Mouse (Mus musculus) midbrain, embryonic 13.5 days (tissue): Measurements from ENCODE around the gene Atrip. TPM values are rescaled to one million over a fixed set of nuclear protein-coding genes. Genes with fewer than 3 reads are reported as not detected.
A peak's percentile ranks its signal among the peaks of the same experiment; 100 is the strongest.

Source experiments
- ATAC-seq: fragments of 200-750 bp; cut with Nextera tagmentation; 2 replicates; pipeline ENCODE4 v1.8.0; 2017; ENCODE audit warnings: mild to moderate bottlenecking, moderate TSS enrichment, moderate library complexity
- H3K27ac ChIP-seq: fragments of 300-500 bp; sonication (generic); 2 replicates; pipeline ENCODE4 v1.5.1; 2015; ENCODE audit warnings: inconsistent platforms, mild to moderate bottlenecking, moderate library complexity
- H3K27me3 ChIP-seq: fragments of 300-500 bp; sonication (generic); 2 replicates; pipeline ENCODE4 v1.6.1; 2015; ENCODE audit warnings: mild to moderate bottlenecking, inconsistent platforms
- H3K36me3 ChIP-seq: fragments of 300-500 bp; sonication (generic); 2 replicates; pipeline ENCODE4 v1.6.1; 2015; ENCODE audit warnings: mild to moderate bottlenecking, inconsistent platforms
- H3K4me1 ChIP-seq: fragments of 300-500 bp; sonication (generic); replicated peaks from 2 replicates; pipeline ENCODE4 v1.6.1; 2015; ENCODE audit warnings: inconsistent platforms
- H3K4me2 ChIP-seq: fragments of 300-500 bp; sonication (generic); replicated peaks from 2 replicates; pipeline ENCODE4 v1.6.1; 2015; ENCODE audit warnings: moderate library complexity, mild to moderate bottlenecking, inconsistent platforms
- H3K4me3 ChIP-seq: fragments of 300-500 bp; sonication (generic); replicated peaks from 2 replicates; pipeline ENCODE4 v1.5.1; 2015; ENCODE audit warnings: mild to moderate bottlenecking, inconsistent platforms
- H3K9ac ChIP-seq: fragments of 300-500 bp; sonication (generic); replicated peaks from 2 replicates; pipeline ENCODE4 v1.6.1; 2015; ENCODE audit warnings: mild to moderate bottlenecking, inconsistent platforms
- H3K9me3 ChIP-seq: fragments of 300-500 bp; sonication (generic); 2 replicates; pipeline ENCODE4 v1.6.1; 2016; ENCODE audit warnings: mild to moderate bottlenecking, inconsistent platforms
- WGBS: fragments of 180-500 bp; shearing (Covaris S2); methylation state at CpG from one replicate; pipeline ENCODE4 v1.1.7; 2015; 5-methylcytosine and 5-hydroxymethylcytosine counted together
- polyA plus RNA-seq: library from polyadenylated mRNA; unstranded; fragments of >200 nt; fragmentation: Nextera tagmentation; extraction: Ambion mirVana; gene quantifications from 2 replicates; pipeline ENCODE4 v1.2.1, GENCODE M21; 2015

The Atrip gene
- polyA plus RNA-seq = 31.0 and 31.7 TPM in 2 replicates

DNA sequence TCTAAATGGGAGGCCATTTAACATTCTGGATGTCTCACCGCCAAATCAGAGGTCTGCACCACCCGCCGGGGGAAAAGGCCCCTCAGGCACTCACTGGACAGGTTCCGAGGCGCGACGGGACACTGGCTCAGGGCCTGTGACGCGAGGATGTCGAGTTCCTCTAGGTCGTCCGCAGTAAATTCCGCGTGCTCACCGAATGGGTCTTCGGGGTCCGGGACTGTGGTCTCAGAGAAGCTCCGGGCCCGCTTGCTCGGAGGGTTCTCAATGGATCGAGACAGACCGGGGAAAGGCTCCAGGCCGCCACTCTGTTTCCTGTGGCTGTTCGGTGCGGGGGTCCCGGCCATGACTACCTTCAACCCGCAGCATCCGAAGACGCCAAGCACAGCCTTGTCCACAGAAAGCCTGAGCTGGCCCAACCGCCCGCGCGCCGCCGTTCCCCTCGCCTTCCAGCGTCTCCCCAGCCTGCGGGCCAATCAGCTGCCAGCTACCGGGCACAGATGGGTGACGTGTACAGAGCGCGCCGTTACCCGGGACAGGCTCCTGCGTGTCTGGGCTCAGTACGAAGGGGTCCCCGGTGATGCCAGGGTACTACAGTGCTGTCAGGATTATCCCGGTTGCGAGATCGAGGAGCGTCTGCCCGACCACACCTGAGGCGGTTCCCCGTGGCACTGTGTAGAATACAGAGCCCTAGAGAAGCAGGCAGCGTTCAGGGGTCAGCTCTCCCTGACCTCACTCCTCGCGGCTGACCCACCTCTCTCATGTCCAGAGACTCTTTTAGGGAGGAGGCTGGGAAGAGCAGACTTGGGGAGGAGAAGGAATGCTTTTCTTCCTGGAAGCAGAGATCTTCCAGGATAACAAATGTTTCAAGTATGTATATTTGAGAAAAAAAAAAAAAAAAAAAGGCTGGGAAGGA, at the start of gene Atrip:
Atrip (minus strand) TSS at position 464 of the 913 bp plus-strand sequence.
- Histone ChIP-seq H3K36me3 (peaks cover 33% of the 10 kb centered on the region), H3K4me1 (peaks cover 25% of the 10 kb centered on the region), H3K27ac (peak within 1 kb of the TSS; percentile 75), H3K9me3 (no peaks in the 10 kb centered on the region), H3K9ac (peak within 1 kb of the TSS; percentile 92), H3K4me2 (peak within 1 kb of the TSS; percentile 74), H3K4me3 (peak within 1 kb of the TSS; percentile 92), H3K27me3 (no peaks in the 10 kb centered on the region)
- peak; percentile 100 for ATAC-seq
- 0% methylated on average over 57 of the region's 57 CpGs for WGBS

GRCm38 (mm10) chr9:109123266-109123665, 49.3 kb upstream of the Atrip start:
- 68% methylated on average over 6 of the region's 6 CpGs for WGBS
- no peak for ATAC-seq

GRCm38 (mm10) chr9:109122553-109123085, 48.7 kb upstream of the Atrip start:
- ATAC-seq = peak; percentile 31
- 43% methylated on average over 2 of the region's 2 CpGs for WGBS
- Histone ChIP-seq H3K36me3 (peaks cover 24% of the 10 kb centered on the region), H3K27ac (no peak overlapping the region), H3K4me2 (no peak overlapping the region), H3K9me3 (no peaks in the 10 kb centered on the region), H3K4me3 (no peak overlapping the region), H3K27me3 (no peaks in the 10 kb centered on the region), H3K4me1 (no peaks in the 10 kb centered on the region), H3K9ac (no peak overlapping the region)

More at GRCm38 (mm10) chr9:109123266-109123665, 49.3 kb upstream of the Atrip start:
- no peak overlapping the region for H3K9ac ChIP-seq
- H3K27me3 ChIP-seq = no peaks in the 10 kb centered on the region
- no peak overlapping the region for H3K4me3 ChIP-seq
- no peak overlapping the region for H3K27ac ChIP-seq
- no peak overlapping the region for H3K4me2 ChIP-seq
- H3K4me1 ChIP-seq = no peaks in the 10 kb centered on the region
- no peaks in the 10 kb centered on the region for H3K9me3 ChIP-seq
- peaks cover 18% of the 10 kb centered on the region for H3K36me3 ChIP-seq

DNA sequence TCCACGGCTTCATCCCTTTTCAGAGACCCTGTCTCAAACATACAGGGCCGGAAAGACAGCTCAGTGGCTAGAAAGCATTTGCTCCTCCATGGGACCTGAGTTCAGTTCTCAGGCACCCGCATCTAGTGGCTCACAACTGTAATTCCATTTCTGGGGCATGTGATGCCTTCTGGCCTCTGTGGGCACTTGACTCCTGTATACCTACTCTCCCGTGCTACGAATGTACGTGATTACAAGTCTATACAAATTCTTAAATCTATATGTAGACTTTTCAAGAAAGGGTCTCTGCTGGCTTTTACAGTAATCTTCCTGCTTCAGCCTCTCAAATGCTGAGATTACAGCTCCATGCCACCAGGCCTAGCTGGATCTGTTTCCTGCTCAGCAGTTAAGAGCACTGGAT, 47.0 kb upstream of the Atrip start:
- no peak overlapping the region for H3K9ac ChIP-seq
- no peaks in the 10 kb centered on the region for H3K9me3 ChIP-seq
- no peaks in the 10 kb centered on the region for H3K4me1 ChIP-seq
- H3K4me3 ChIP-seq = no peak overlapping the region
- 88% methylated on average over 6 of the region's 6 CpGs for whole genome bisulfite sequencing
- H3K27ac ChIP-seq = no peak overlapping the region
- ATAC-seq = no peak
- H3K4me2 ChIP-seq = no peak overlapping the region
- peaks cover 41% of the 10 kb centered on the region for H3K36me3 ChIP-seq
- no peaks in the 10 kb centered on the region for H3K27me3 ChIP-seq

DNA sequence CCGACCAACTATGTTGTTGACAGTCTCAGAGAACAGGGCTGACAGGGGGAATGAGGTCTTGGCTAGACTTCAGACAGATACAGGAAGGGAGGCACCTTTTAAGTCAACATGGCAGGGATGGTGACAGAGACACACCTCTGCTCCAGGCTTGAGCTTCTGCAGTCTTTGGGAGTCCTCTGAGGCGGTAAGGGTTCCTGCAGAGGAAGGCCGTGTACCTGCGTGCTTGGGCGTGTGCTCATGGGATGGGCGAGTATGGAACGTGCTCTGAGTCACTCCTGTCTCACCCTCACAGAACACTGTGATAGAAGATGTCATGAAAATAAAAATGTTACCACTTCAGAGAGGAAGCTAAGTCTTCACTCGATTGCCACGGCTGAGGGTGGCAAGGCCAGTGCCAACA, 45.6 kb upstream of the Atrip start:
- H3K9me3 ChIP-seq = no peaks in the 10 kb centered on the region
- H3K4me2 ChIP-seq = no peak overlapping the region
- H3K4me3 ChIP-seq = no peak overlapping the region
- H3K4me1 ChIP-seq = no peaks in the 10 kb centered on the region
- H3K36me3 ChIP-seq = peaks cover 55% of the 10 kb centered on the region
- WGBS = 91% methylated on average over 9 of the region's 9 CpGs
- H3K27me3 ChIP-seq = no peaks in the 10 kb centered on the region
- H3K27ac ChIP-seq = no peak overlapping the region
- no peak for ATAC-seq
- no peak overlapping the region for H3K9ac ChIP-seq

- H3K36me3 ChIP-seq = peaks cover 69% of the 10 kb centered on the region
- no peak for ATAC-seq
- no peaks in the 10 kb centered on the region for H3K27me3 ChIP-seq
- no peaks in the 10 kb centered on the region for H3K4me1 ChIP-seq
- no peaks in the 10 kb centered on the region for H3K9me3 ChIP-seq
- no peak overlapping the region for H3K27ac ChIP-seq
- no peak overlapping the region for H3K4me3 ChIP-seq
- H3K9ac ChIP-seq = no peak overlapping the region
- no peak overlapping the region for H3K4me2 ChIP-seq
- WGBS = 93% methylated on average over 4 of the region's 4 CpGs
These were observed 44.2 kb upstream of the Atrip start for GRCm38 (mm10) chr9:109118106-109118505.

DNA sequence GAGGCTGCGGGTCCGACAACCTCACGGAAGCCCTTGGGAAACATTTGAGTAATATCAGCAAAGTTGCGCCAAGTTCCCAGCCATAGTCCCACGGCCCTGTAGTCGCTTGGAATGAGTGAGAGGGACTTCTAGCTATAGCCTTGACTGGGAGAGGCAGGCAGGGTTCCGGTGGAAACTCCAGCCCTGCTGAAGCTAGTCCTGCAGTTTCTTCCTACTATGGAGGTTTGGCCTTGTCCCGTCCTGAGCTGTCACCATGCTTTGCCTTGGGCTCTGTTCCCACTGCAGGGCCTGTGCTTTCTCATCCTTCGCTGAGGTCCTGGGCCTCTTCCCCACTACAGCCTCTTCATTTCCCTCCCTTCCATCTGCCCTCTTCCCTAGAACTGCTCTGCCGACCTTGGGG, 42.3 kb upstream of the Atrip start:
- ATAC-seq = no peak
- Histone ChIP-seq H3K4me1 (no peaks in the 10 kb centered on the region), H3K27ac (no peak overlapping the region), H3K9me3 (no peaks in the 10 kb centered on the region), H3K27me3 (no peaks in the 10 kb centered on the region), H3K4me2 (no peak overlapping the region), H3K4me3 (no peak overlapping the region), H3K36me3 (peaks cover 88% of the 10 kb centered on the region), H3K9ac (no peak overlapping the region)
- 94% methylated on average over 10 of the region's 10 CpGs for WGBS

DNA sequence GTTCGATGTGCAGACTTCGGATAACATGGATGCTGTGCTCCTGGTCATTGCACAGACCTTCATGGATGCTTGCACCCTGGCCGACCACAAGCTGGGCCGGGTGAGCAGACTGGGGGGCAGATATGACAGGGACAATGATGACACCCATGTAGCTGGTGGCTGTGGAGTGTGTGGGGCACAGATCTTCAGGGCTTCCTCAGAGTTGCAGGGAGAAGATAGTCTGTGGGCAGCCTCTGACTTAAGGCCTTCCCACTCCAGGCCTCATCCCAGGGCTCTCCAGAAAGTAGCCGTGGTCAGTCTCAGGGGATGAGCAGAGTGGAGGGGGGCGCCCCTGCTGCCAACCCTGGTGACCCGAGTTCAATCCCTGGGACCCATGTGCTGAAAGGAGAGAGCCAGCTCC, 40.9 kb upstream of the Atrip start:
- ATAC-seq = no peak
- peaks cover 100% of the 10 kb centered on the region for H3K36me3 ChIP-seq
- no peaks in the 10 kb centered on the region for H3K9me3 ChIP-seq
- no peak overlapping the region for H3K27ac ChIP-seq
- H3K9ac ChIP-seq = no peak overlapping the region
- H3K4me1 ChIP-seq = no peaks in the 10 kb centered on the region
- H3K4me2 ChIP-seq = no peak overlapping the region
- H3K27me3 ChIP-seq = no peaks in the 10 kb centered on the region
- 89% methylated on average over 7 of the region's 7 CpGs for WGBS
- no peak overlapping the region for H3K4me3 ChIP-seq

- 96% methylated on average over 11 of the region's 11 CpGs for WGBS
- ATAC-seq = no peak
- H3K9me3 ChIP-seq = no peaks in the 10 kb centered on the region
These were observed 40.4 kb upstream of the Atrip start for GRCm38 (mm10) chr9:109114276-109114675.

DNA sequence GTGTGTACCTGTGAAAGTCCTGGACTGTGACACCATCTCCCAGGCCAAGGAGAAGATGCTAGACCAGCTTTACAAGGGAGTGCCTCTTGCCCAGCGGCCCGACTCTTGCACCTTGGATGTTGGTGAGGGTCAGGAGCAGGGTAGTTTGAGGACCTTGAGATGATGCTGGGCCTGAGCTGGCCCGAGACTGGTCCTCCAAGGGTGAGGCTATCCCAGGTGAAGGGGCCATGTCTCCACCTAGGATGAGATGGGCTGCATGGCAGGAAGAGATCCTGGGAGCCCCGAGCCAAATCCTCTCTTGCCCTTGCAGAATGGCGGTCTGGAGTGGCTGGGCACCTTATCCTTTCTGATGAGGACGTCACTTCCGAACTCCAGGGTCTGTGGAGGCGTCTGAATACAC, 39.4 kb upstream of the Atrip start:
- 93% methylated on average over 8 of the region's 8 CpGs for WGBS
- Histone ChIP-seq H3K27me3 (no peaks in the 10 kb centered on the region), H3K4me3 (no peak overlapping the region), H3K27ac (no peak overlapping the region), H3K9ac (no peak overlapping the region), H3K4me1 (no peaks in the 10 kb centered on the region), H3K4me2 (no peak overlapping the region), H3K36me3 (peaks cover 100% of the 10 kb centered on the region), H3K9me3 (no peaks in the 10 kb centered on the region)
- no peak for ATAC-seq

More at GRCm38 (mm10) chr9:109114276-109114675, 40.4 kb upstream of the Atrip start:
- H3K9ac ChIP-seq = no peak overlapping the region
- no peaks in the 10 kb centered on the region for H3K27me3 ChIP-seq
- H3K4me3 ChIP-seq = no peak overlapping the region
- H3K27ac ChIP-seq = no peak overlapping the region
- H3K4me2 ChIP-seq = no peak overlapping the region
- H3K36me3 ChIP-seq = peaks cover 100% of the 10 kb centered on the region
- H3K4me1 ChIP-seq = no peaks in the 10 kb centered on the region

GRCm38 (mm10) chr9:109111591-109111990, 37.7 kb upstream of the Atrip start:
- no peak for ATAC-seq
- Histone ChIP-seq H3K4me3 (no peak overlapping the region), H3K4me2 (no peak overlapping the region), H3K27ac (no peak overlapping the region), H3K9me3 (no peaks in the 10 kb centered on the region), H3K27me3 (no peaks in the 10 kb centered on the region), H3K9ac (no peak overlapping the region), H3K36me3 (peaks cover 100% of the 10 kb centered on the region), H3K4me1 (no peaks in the 10 kb centered on the region)
- 91% methylated on average over 9 of the region's 9 CpGs for WGBS

- H3K27me3 ChIP-seq = no peaks in the 10 kb centered on the region
- no peaks in the 10 kb centered on the region for H3K9me3 ChIP-seq
- H3K9ac ChIP-seq = no peak overlapping the region
- peaks cover 100% of the 10 kb centered on the region for H3K36me3 ChIP-seq
- no peak overlapping the region for H3K4me3 ChIP-seq
- no peaks in the 10 kb centered on the region for H3K4me1 ChIP-seq
- H3K4me2 ChIP-seq = no peak overlapping the region
- ATAC-seq = no peak
- no peak overlapping the region for H3K27ac ChIP-seq
- WGBS = 90% methylated on average over 4 of the region's 4 CpGs
These were observed 37.2 kb upstream of the Atrip start for GRCm38 (mm10) chr9:109111101-109111500.
